Mouse (Mus musculus): Measurements from ENCODE around the gene Vamp8. TPM values are rescaled to one million over a fixed set of nuclear protein-coding genes. Genes with fewer than 3 reads are reported as not detected.

Gene Vamp8
- polyA plus RNA-seq, 1 experiment from 2014 or later: 14.5 TPM

- peaks cover 48% of the 10 kb centered on the region for H3K36me3 ChIP-seq
- peaks cover 17% of the 10 kb centered on the region for H3K4me1 ChIP-seq
- no peaks in the 10 kb centered on the region for H3K9me3 ChIP-seq
- no peaks in the 10 kb centered on the region for H3K27me3 ChIP-seq
- no peak overlapping the region for H3K27ac ChIP-seq (replicated peaks)
- 98% methylated on average over 1 of the region's 1 CpGs for WGBS
- ATAC-seq (replicated peaks): no peak
- H3K4me3 ChIP-seq: no peak overlapping the region
- H3K4me2 ChIP-seq (replicated peaks): no peak overlapping the region
- H3K9ac ChIP-seq (replicated peaks): no peak overlapping the region
Observed at GRCm38 (mm10) chr6:72419806-72420205, 29.3 kb upstream of the Vamp8 start.

- peaks cover 26% of the 10 kb centered on the region for H3K4me1 ChIP-seq
- 90% methylated on average over 4 of the region's 4 CpGs for WGBS
- H3K9me3 ChIP-seq: no peaks in the 10 kb centered on the region
- no peak overlapping the region for H3K27ac ChIP-seq (replicated peaks)
- H3K36me3 ChIP-seq: peaks cover 34% of the 10 kb centered on the region
- H3K9ac ChIP-seq (replicated peaks): no peak overlapping the region
- no peak for ATAC-seq (replicated peaks)
- H3K27me3 ChIP-seq: no peaks in the 10 kb centered on the region
- no peak overlapping the region for H3K4me2 ChIP-seq (replicated peaks)
- H3K4me3 ChIP-seq: no peak overlapping the region
Observed at GRCm38 (mm10) chr6:72418279-72418678, 27.8 kb upstream of the Vamp8 start.

- H3K27ac ChIP-seq (replicated peaks): no peak overlapping the region
- H3K27me3 ChIP-seq: no peaks in the 10 kb centered on the region
- H3K4me3 ChIP-seq: no peak overlapping the region
- peaks cover 26% of the 10 kb centered on the region for H3K4me1 ChIP-seq
- ATAC-seq (replicated peaks): no peak
- H3K9me3 ChIP-seq: no peaks in the 10 kb centered on the region
- H3K36me3 ChIP-seq: peaks cover 24% of the 10 kb centered on the region
- H3K9ac ChIP-seq (replicated peaks): no peak overlapping the region
- H3K4me2 ChIP-seq (replicated peaks): no peak overlapping the region
- WGBS: 89% methylated on average over 7 of the region's 7 CpGs
Observed at GRCm38 (mm10) chr6:72415964-72416772, 25.7 kb upstream of the Vamp8 start.

- H3K36me3 ChIP-seq: peaks cover 21% of the 10 kb centered on the region
- no peaks in the 10 kb centered on the region for H3K9me3 ChIP-seq
- H3K27ac ChIP-seq (replicated peaks): no peak overlapping the region
- WGBS: 86% methylated on average over 5 of the region's 5 CpGs
- H3K4me1 ChIP-seq: peaks cover 26% of the 10 kb centered on the region
- ATAC-seq (replicated peaks): no peak
- H3K4me2 ChIP-seq (replicated peaks): peak overlapping the region; percentile 69; the same call in 1 of the 2 replicates
- 0 out of 2 replicates have a peak overlapping the region, but pooled peaks have one; percentile 83 for H3K9ac ChIP-seq (replicated peaks)
- H3K4me3 ChIP-seq: peak overlapping the region; percentile 75; the same call in 1 of the 2 replicates
- H3K27me3 ChIP-seq: no peaks in the 10 kb centered on the region
Observed at GRCm38 (mm10) chr6:72415181-72415580, 24.7 kb upstream of the Vamp8 start.

GRCm38 (mm10) chr6:72414076-72414756, 23.7 kb upstream of the Vamp8 start, which contains the start of gene Ggcx:
TSS of gene Ggcx (plus strand) at chr6:72414308.
- H3K4me1 ChIP-seq: peaks cover 26% of the 10 kb centered on the region
- H3K9ac ChIP-seq (replicated peaks): peak within 1 kb of the TSS; percentile 83
- H3K9me3 ChIP-seq: no peaks in the 10 kb centered on the region
- H3K36me3 ChIP-seq: peaks cover 16% of the 10 kb centered on the region
- H3K4me2 ChIP-seq (replicated peaks): peak within 1 kb of the TSS; percentile 69
- H3K27ac ChIP-seq (replicated peaks): peak within 1 kb of the TSS; percentile 35; the same call in 1 of the 2 replicates
- peak; percentile 97 for ATAC-seq (replicated peaks)
- WGBS: 2% methylated on average over 33 of the region's 33 CpGs
- peak within 1 kb of the TSS; percentile 75 for H3K4me3 ChIP-seq
- no peaks in the 10 kb centered on the region for H3K27me3 ChIP-seq

- H3K4me3 ChIP-seq: no peak overlapping the region
- no peak overlapping the region for H3K4me2 ChIP-seq (replicated peaks)
- WGBS: 83% methylated on average over 7 of the region's 7 CpGs
- H3K9ac ChIP-seq (replicated peaks): no peak overlapping the region
- no peaks in the 10 kb centered on the region for H3K9me3 ChIP-seq
- H3K36me3 ChIP-seq: no peaks in the 10 kb centered on the region
- no peak overlapping the region for H3K27ac ChIP-seq (replicated peaks)
- ATAC-seq (replicated peaks): no peak
- H3K27me3 ChIP-seq: no peaks in the 10 kb centered on the region
- H3K4me1 ChIP-seq: peaks cover 16% of the 10 kb centered on the region
Observed at GRCm38 (mm10) chr6:72410518-72410917, 20.0 kb upstream of the Vamp8 start.

- no peaks in the 10 kb centered on the region for H3K36me3 ChIP-seq
- no peak for ATAC-seq (replicated peaks)
- H3K27me3 ChIP-seq: no peaks in the 10 kb centered on the region
- no peak overlapping the region for H3K4me2 ChIP-seq (replicated peaks)
- no peak overlapping the region for H3K27ac ChIP-seq (replicated peaks)
- H3K4me1 ChIP-seq: peaks cover 11% of the 10 kb centered on the region
- no peaks in the 10 kb centered on the region for H3K9me3 ChIP-seq
- WGBS: 30% methylated on average over 1 of the region's 1 CpGs
- H3K4me3 ChIP-seq: no peak overlapping the region
- no peak overlapping the region for H3K9ac ChIP-seq (replicated peaks)
Observed at GRCm38 (mm10) chr6:72410003-72410402, 19.5 kb upstream of the Vamp8 start.

GRCm38 (mm10) chr6:72409567-72409966, 19.1 kb upstream of the Vamp8 start:
- peaks cover 7% of the 10 kb centered on the region for H3K4me1 ChIP-seq
- no peaks in the 10 kb centered on the region for H3K36me3 ChIP-seq
- 23% methylated on average over 3 of the region's 3 CpGs for WGBS

GRCm38 (mm10) chr6:72407119-72407518, 16.6 kb upstream of the Vamp8 start:
- Histone ChIP-seq H3K4me3 (no peak overlapping the region), H3K36me3 (no peaks in the 10 kb centered on the region), H3K9ac (replicated peaks) (no peak overlapping the region), H3K4me2 (replicated peaks) (no peak overlapping the region), H3K27me3 (no peaks in the 10 kb centered on the region), H3K4me1 (no peaks in the 10 kb centered on the region), H3K9me3 (no peaks in the 10 kb centered on the region), H3K27ac (replicated peaks) (no peak overlapping the region)
- peak; percentile 48 for ATAC-seq (replicated peaks)
- 7% methylated on average over 5 of the region's 5 CpGs for WGBS

More at GRCm38 (mm10) chr6:72409567-72409966, 19.1 kb upstream of the Vamp8 start:
- no peak overlapping the region for H3K9ac ChIP-seq (replicated peaks)
- ATAC-seq (replicated peaks): no peak
- no peak overlapping the region for H3K4me3 ChIP-seq
- no peaks in the 10 kb centered on the region for H3K9me3 ChIP-seq
- no peaks in the 10 kb centered on the region for H3K27me3 ChIP-seq
- H3K27ac ChIP-seq (replicated peaks): no peak overlapping the region
- H3K4me2 ChIP-seq (replicated peaks): no peak overlapping the region

- H3K27ac ChIP-seq (replicated peaks): no peak overlapping the region
- 89% methylated on average over 7 of the region's 7 CpGs for WGBS
Observed at GRCm38 (mm10) chr6:72405356-72405755, 14.9 kb upstream of the Vamp8 start.

GRCm38 (mm10) chr6:72401875-72402274, 11.4 kb upstream of the Vamp8 start:
- H3K27me3 ChIP-seq: no peaks in the 10 kb centered on the region
- WGBS: 22% methylated on average over 7 of the region's 7 CpGs
- H3K4me2 ChIP-seq (replicated peaks): no peak overlapping the region
- no peak overlapping the region for H3K27ac ChIP-seq (replicated peaks)
- no peak for ATAC-seq (replicated peaks)
- no peaks in the 10 kb centered on the region for H3K36me3 ChIP-seq
- H3K4me1 ChIP-seq: no peaks in the 10 kb centered on the region
- H3K9ac ChIP-seq (replicated peaks): no peak overlapping the region
- H3K9me3 ChIP-seq: no peaks in the 10 kb centered on the region
- H3K4me3 ChIP-seq: no peak overlapping the region

More at GRCm38 (mm10) chr6:72405356-72405755, 14.9 kb upstream of the Vamp8 start:
- Histone ChIP-seq H3K4me2 (replicated peaks) (no peak overlapping the region), H3K4me1 (no peaks in the 10 kb centered on the region), H3K9ac (replicated peaks) (no peak overlapping the region), H3K9me3 (no peaks in the 10 kb centered on the region), H3K4me3 (no peak overlapping the region), H3K27me3 (no peaks in the 10 kb centered on the region), H3K36me3 (no peaks in the 10 kb centered on the region)
- no peak for ATAC-seq (replicated peaks)

GRCm38 (mm10) chr6:72399967-72400366, 9.5 kb upstream of the Vamp8 start:
- Histone ChIP-seq H3K4me3 (no peak overlapping the region), H3K4me2 (replicated peaks) (no peak overlapping the region), H3K27me3 (no peaks in the 10 kb centered on the region), H3K9ac (replicated peaks) (no peak overlapping the region), H3K4me1 (no peaks in the 10 kb centered on the region), H3K27ac (replicated peaks) (no peak overlapping the region), H3K36me3 (no peaks in the 10 kb centered on the region), H3K9me3 (no peaks in the 10 kb centered on the region)
- WGBS: 59% methylated on average over 2 of the region's 2 CpGs
- ATAC-seq (replicated peaks): no peak
